Mouse (Mus musculus) cerebral cortex, adult 2 months (tissue): ENCODE measurements around the gene Adra1d.

ENCODE experiments used
- WGBS: fragments of 180-500 bp; shearing (Covaris S2); methylation state at CpG from one replicate; pipeline ENCODE4 v1.1.7; 2018; 5-methylcytosine and 5-hydroxymethylcytosine counted together

Adra1d gene

DNA sequence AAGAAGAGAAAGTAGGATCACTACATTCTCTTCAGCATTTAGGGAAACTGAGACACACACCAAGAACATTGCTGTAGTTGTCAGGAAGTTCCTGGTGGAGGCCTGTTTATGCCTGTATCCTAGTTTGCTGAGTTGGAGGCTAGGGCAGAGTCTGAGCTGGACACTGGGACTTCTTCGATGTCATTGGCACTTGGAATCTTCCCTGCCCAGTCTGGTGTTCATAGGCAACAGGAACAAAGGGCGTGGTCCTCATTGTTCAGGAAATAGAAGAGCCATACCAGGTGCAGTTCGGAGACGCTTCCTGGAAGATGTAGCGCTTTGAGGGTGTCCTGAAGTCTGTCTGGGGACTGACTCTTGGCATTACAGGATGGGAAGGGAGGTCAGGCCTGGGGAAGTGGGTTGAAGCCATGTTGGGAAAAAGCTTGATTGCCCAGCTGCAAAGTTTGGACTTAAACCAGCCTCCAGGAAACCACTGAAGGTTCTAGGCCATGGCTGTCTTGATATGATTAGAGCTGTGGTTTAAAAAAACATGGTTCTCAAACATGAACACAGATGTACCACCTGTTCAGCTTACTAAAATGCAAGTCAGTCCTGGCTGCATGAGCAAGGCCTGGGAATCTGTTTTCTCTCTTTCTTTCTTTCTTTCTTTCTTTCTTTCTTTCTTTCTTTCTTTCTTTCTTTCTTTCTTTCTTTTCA, 65.8 kb downstream of the Adra1d start:
- WGBS, result 69% methylated on average over 5 of the region's 5 CpGs
